Mouse (Mus musculus) megakaryocyte, adult 5-6 weeks (primary cell): ENCODE measurements around the gene Tiprl. TPM values are rescaled to one million over a fixed set of nuclear protein-coding genes. Genes with fewer than 3 reads are reported as not detected.
A peak's percentile ranks its signal among the peaks of the same experiment; 100 is the strongest.

Experiments
- ATAC-seq: 2 replicates; pipeline ENCODE4 v1.8.0; 2016; ENCODE audit warnings: mild to moderate bottlenecking, inconsistent platforms; ENCODE audit not compliant: poor library complexity, severe bottlenecking
- total RNA-seq, 2 experiments: library from RNA; stranded (forward) in 1 of 2; stranded (reverse) in 1 of 2; fragments of 153-499, 151-499 nt in 1 of 2; fragments of 221-1000, 200-1000 nt in 1 of 2; gene quantifications; 2 replicates each; pipeline versions ENCODE4 v1.2.3 to v1.2.4; 2015 to 2017

Gene Tiprl
- total RNA-seq (2015) (25.7 and 25.8 TPM in 2 replicates), total RNA-seq (2017) (49.6 and 52.0 TPM in 2 replicates)

DNA sequence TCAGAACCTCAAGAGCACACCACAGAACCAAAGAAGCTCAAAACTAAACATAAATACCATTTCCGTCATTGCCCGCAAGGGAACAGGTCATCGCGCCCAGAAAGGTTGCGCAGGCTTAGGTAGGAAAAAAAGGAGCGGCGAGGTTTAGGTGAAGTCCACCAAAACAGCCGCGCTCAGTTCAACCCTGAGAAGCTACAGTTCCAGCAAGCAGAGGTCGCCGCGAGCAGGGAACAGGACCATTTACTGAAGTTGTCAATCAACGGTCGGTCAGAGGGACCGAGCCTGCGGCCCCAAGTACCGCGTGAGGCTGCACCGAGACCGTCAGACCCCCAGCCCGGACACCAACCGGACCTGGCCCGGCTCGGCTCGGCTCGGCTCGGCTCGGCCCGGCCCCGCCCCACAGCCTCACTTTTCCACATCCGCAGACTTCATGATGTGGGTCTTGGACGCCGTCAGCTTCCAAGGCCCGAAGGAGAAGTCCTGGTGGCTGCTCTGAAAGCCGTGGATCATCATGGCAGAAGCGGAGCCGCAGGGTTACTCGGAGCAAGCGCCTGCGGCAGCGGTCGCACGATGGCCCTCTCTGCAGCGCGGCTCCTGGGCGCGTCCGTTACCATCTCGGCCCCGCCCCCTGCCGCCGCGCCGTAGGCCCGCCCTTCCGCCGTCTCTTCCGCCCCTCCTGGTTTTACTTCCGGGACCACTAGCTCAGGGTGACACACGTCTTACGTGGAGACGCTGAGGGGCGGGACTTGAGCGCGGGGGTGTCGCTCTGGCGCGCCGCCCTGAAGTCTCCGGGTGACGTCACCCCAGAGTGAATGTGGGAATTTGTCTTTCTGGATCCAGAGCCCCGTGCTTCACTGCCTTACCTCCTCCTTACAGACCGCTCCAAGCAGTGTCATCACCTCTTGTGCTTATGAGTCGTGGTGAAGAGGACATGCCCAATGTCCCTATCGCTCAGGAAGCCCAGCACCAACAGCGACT, at the start of gene Tiprl:
TSS of gene Tiprl (minus strand) at position 676 of the 978 bp plus-strand sequence.
- peak; percentile 96 for ATAC-seq

DNA sequence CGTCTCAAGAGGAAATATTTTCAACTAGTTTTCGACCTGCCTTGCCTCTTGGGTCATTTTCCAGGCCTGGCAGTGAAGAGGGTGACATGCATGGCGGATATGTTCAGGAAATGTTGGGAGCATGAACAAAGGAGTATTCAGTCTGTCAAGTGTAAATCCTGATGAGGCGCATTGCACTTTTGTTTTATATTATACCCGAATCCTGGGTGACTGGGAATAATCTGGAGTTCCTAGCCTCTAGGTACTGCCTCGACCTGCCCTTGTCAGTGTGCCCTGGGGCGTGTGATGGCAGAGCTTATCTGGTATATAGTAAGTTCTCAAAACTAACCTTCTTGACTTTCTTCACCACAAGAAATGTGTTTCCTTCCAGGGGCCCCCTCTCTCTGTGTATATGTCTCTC, 47.3 kb upstream of the Tiprl start:
- ATAC-seq, result no peak

DNA sequence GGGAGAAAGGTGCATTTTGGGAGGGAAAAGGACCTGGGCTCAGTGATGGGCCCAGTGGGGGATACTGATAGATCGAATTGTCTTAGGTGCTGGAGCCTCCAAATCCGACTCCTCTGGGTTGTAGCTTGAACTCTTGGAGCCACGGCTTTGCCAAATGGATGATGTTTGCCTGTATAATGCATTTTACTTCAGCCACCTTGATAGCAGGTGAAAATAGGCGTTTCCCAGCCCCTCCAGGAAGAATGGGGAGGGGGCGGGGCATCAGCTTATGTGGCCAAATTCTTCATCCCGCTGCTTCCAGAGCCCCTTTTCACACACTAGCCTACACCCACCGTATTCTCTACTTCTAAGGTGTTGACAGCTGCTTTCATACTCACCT, 46.2 kb upstream of the Tiprl start:
- ATAC-seq, result no peak

DNA sequence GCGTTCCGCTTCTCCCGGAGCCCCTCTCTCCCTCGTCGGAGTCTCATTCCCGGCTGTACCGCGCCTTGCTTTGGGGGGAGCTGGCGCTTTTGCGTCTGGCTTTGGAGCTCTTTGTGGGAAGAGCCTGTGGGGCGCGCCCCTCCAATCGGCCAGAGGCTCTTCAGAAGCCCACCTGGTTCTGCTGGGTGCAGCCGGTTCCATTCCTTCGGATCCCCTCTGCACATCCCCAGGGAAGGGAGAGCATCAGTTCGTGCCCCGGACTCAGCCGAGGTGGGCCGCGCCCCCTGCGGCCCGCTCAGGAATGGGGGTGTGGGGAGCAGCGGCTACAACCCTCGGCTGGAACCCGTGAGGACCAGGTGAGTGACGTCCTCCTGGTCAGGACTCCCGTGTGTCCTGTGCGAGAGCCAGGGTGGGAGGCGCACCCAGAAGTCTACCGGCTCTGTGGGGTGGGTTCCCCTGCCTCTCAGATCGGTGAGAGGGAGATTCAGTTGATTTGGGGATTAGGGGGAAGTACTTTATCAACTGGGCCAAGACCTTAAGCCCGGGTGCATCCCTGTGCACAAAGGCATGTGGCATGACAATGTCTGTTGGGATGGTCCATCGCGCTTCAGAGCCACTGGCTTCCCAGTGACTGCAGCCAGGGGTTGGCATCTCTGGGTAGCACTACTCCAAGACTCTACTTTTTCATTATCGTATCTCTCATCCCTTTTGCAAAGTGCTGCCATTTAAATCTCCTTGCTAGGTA, 45.6 kb upstream of the Tiprl start:
- 0 out of 2 replicates have a peak, but pooled peaks have one; percentile 27 for ATAC-seq

DNA sequence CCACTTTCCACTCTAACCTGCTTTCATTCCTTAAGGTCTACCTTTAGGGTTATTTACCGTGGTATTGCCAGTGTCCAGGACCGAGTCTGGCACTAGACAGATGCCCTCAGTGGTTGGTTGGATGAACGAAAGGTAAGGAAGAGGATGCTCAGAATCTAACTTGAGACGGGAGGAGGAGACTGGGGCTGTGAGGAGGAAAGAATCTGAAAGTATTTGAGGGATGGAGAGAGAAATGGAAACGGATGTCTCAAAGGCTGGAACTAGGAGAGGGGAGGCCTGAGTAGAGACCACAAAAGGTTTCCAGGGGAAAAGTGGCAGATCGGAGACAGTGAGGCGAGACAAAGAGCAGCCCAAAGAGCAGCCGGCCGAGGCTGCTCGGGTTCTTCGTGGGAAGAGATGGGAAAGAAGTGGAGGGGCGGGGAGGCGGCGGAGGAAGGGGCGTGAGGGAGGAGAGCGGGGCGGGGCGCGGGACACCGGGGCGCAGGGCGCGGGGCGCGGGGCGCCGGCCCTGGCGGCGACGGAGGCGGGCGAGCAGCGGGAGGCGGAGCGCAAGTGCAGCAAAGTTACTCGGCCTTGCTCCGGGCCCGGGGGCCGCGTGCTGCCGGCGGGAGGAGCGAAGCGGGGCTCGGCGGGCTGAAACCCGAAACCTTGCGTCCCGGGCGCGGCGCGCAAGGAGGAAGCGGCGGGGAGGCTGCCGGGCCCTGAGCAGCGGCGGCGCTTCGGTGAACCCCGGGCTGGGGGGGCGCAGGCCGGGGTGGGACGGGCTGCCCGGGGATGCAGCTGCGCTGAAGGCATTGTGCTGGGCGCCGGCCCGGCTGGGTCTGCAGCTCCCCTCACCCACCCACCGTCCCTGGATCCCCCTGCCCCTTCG, 44.8 kb upstream of the Tiprl start:
- peak; percentile 72 for ATAC-seq

DNA sequence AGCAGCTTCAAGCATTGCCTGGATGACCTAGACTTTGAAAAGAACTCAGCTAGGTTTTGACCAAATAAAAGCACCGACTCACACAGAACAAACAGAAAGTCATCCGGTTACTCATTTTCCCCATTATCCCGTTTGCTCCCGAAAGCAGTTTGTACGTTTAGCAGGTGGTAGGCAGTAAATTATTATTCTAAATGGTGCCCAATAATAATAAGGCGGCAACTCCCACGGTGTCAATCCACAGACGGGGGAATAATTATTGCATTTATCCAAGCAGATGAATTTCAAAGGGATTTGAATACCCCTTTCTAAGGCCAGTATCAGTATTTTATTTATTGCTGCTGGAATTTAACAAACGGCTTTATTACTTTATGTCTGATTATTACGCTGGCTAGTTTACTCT, 43.9 kb upstream of the Tiprl start:
- ATAC-seq, result no peak

DNA sequence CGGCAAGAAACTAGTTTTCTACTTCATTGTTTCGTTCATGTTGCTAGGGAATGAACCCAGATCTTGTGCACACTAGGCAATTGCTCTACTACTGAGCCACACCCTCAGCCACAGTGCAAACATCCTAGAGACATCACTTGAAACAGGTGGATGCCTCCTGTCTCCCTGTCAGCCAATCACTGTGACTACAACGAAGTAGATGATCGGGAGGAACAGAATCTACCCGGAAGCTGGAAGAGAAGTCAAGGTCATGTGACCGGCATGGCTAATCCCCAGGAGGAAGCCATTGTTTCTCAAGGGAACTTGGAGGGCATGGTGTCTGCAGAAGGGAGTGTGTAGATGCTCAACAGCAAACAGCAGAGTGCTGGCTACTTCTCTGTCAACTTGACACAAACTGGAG, 38.1 kb upstream of the Tiprl start:
- ATAC-seq, result no peak

DNA sequence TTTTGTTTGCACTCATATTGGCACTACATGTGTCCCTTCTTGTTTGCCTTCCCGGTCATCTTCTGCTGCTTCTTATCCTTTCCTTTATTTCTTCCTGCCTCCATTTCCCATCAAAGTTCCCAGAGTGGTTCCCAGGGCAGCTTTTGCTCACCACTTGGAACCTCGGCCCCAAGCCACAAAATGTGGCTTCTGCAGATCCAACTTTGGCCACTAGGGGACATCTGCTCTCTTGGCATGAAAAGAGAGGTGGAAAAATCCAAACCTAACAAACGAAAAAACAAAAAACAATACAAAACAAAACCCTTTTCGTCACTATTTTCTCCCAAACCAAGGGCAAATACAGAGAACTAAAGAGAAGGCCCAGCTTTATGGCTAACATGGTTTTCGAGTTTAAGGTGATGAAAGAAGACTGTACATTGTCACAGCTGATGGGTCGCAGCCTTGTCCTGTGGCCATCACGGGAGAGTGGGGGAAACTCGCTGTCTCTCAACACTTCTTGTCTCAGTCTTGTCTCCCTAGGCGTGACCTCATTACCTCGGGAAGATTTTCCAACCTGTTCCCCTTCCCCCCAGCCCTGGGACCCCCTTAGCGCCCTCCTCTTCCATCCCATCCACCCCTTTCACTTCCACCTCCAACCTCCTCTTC, 15.4 kb upstream of the Tiprl start:
- ATAC-seq, result peak; percentile 91

DNA sequence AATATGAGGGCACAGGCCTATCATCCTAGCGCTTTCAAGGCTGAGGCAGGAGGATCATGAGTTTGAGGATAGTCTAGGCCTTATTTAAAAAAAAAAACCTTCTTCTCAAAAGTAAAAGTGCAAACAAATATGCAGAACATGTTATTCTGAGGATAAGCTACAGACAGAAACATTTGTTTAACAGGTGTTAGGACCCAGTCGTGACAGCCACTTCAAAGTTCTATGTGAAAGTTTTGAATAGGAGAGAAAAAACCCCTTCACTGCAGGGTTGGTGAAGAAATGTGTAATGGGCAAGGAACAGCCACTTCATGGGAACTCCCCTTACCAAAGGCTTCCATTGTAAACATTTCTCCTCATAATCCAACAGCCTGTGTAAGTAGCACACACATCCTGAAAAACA, 13.8 kb upstream of the Tiprl start:
- no peak for ATAC-seq

DNA sequence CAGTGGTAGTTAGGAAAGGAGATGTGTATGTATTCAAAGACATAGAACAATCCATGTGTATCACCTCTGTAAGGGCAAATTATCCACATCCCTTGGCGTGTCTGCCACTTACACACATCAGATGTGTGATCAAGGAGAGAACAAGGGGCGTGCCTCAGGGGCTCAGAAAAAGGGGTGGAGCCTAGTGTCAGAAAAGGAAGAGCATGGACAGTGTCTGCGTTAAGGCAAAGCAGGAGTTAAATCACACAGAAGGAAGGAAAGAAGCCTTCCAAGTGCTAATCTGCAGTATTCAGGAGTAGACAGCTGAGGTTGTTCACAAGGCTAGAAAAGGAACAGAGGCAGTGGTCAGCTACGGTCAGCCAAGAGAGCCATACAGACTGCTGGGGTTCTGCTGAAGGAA, 12.0 kb upstream of the Tiprl start:
- ATAC-seq, result no peak

DNA sequence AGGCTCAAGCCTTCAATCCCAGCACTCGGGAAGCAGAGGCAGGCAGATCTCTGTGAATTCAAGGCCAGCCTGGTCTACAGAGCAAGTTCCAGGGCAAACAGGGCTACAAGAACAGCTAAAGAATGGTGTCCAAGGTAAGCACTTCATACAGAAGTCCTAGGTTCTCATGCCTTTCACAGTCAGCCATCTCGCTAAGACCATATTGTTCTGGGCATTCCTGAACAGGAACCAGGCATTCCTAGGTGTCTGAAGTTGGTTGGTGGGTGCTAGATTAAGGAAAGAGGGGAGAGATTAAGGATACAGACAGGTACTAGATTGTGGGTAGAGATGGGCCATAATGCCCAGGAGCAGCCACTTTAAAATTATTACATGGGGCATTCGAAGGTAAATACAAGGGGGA, 11.0 kb upstream of the Tiprl start:
- no peak for ATAC-seq

DNA sequence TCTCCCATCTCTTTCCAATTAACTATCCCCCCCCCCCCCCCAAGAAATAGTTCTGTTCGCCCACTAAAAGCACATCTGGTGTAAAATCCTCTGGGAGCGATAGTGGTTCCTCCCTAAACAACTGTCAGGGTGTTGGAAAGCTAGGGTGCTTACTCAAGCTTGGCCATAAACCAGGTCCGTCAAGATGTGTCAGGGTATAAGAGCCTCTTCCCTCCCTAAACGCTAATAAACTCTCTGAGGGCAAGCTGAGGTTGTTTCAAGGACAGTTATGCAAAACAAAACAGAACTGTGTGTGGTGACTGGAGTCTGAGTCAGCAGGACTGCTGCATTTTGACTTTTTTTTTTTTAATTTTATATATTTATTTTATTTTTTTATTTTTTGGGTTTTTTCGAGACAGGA, 10.3 kb upstream of the Tiprl start:
- ATAC-seq, result no peak

DNA sequence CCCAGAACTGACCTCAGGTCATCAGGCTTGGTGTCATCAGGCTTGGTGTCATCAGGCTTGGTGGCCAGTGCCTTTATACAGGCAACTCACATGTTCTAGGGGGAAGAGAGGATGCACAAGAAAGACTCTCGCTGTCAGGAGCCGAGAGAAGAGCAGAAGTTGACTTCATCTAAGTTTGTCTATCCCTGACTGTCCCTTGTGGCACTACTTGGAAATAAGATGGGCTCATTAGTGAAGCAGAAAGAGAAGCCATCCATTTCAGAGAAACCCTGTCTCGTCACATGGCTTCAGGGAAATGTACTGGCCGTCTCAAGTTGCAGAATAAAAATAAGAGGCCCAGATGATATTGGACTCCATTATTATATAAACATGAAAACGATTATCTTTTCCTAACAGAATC, 9.8 kb upstream of the Tiprl start:
- ATAC-seq, result no peak

DNA sequence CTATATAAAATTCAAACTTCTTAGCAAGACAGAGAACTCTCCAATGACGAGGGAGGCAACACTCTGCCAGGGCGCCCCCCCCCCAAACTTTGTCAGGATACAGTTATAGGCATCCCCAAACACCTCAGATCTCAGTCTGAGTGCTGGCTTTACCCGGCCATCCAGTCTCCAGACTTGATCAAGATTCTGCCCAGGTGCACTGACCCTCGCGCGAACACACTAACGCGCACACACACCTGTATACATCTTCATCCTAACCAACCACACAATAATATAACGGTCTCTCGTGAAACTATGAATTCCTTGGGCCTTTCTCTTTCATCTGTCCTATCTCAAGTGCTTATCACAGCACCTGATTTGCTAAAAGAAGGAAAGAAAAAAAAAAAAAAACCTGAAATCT, 950 bp downstream of the Tiprl start:
- ATAC-seq, result no peak

DNA sequence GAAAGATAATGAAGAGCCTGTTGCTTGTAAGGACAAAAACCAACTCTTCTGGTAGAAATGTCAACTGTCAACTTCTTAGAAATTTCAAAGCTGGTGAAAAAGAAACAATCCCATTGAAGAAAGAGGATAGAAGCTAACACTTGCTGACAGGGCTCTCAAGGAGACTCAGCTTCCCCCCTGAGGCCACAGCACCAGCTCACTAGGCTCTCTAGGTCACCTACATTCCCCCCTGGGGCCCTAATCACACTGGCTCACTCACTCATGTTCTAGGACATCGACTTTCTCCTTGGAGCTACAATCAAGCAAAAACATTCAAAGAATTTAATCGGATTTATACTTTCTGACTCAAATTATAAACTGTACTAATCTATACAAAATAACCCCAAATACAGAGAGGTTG, 3.0 kb downstream of the Tiprl start:
- ATAC-seq, result no peak

DNA sequence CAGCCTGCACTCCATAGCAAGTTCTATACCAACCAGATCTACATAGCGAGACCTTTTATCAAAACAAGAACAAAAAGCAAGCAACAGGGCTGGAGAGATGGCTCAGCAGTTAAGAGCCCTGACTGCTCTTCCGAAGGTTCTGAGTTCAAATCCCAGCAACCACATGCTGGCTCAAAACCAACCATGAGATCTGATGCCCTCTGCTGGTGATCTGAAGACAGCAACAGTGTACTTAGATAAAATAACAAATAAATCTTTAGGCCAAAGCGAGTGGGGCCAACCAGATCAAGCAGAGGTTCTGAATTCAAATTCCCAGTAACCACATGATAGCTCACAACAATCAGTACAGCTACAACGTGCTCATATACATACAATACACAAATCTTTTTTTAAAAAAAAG, 6.1 kb downstream of the Tiprl start:
- 0 out of 2 replicates have a peak, but pooled peaks have one; percentile 51 for ATAC-seq

DNA sequence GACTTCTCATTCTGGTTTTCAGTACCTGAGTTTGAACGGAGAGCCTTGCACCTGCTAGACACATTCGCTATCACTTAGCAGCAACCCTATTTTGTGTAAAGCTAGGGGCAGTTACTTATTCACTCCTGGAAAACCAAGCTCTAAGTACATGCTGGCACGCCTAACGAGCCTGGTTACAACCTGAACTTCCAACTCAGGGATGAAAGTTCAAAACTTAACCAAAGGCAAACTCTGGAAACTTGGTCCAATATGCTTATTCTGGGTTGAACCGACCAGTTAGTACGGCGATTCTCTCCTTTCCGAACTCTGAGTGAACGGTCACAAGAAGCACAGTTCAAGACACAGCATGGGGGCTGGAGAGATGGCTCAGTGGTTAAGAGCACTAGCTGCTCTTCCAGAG, 7.2 kb downstream of the Tiprl start:
- no peak for ATAC-seq

DNA sequence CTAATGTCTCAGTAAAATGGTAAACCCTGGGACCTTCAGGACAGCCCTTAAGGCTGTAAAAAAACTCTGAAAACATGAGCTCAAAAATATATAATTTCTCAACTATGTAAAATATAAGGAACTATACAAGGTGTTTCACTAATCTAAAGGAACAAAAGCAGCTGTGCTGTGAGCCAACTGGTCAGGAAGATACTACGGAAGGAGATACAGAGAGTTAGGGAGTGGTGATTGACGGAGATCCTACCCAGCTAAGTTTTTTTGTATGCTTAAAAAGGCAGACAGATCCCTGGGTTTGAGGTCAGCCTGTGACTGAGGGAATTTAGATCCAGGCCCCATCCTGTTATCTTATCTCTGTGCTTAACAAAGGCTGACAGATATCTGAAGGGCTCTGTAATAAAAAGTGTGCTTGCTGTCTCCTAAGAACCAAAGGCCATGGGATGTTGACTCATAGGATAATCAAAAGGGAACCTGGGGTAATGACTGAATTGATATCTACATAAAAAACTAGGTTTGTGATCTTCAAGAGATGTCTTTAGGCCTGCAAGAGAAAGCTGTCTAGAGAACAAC, 19.7 kb downstream of the Tiprl start:
- no peak for ATAC-seq

DNA sequence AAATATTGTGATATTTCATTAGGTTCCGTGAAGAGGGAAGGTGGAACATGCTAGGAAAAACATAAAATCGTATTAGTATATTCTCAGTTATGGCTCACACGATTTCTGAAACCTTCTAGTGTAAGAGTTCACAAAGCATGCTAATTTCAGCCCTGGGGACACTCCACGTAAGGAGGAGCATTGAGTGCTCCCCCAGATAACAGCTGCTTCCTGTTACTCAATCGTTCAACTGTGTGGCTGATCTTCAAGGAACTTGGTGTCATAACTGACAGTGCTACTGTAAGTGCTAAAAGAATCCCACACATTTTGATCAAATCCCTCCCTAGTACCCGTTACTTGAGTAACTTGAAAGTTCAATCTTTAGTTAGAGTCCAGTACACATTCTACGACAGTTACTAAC, 21.0 kb downstream of the Tiprl start:
- ATAC-seq, result peak; percentile 91

DNA sequence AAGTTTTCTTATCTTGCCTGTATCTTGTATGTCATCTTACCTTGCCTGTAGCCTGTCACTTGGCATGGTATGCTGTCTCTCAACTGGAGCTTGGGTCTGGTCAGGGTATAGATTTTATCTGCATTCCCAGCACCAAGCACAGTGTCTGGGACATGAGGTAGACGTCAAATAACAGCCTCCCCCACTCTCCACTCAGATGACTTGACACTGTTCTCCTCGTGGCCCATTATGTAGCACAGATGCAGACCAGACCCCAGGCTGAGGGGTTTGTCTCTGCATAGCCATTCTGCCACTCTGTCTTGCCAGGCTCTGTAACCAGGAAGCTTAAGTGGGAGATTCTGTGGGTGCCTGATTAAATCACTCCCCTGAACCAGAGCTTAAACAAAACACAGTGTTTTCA, 31.2 kb downstream of the Tiprl start:
- ATAC-seq, result no peak
